Mouse (Mus musculus): ENCODE results near the gene Mettl6.
A peak's percentile ranks its signal among the peaks of the same experiment; 100 is the strongest.

The Mettl6 gene

DNA sequence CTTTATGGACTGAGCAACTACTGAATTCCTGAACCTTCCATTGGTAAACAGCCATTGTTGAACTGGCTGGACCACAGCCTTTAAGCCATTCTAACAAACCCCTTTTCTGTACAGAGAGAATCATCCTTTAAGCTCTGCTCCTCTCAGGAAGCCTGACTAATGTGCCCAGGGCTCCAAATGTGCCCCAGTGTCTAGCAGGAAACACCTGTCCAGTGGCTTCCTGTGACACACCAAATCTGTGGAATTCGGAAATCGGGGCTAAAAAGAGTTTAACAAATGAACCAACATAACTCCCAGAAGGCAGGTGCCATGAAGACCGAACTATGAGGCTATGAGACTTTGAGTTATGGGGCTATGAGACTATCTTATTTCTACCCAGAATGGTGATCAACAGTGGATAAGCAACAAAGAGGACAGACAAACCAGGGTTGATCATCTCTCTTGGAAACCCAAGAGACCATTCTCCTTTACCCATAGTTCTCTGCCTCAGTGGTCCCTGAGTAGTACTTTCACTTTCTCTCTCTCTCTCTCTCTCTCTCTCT lies 63.0 kb downstream of the Mettl6 start:
- DNase-seq: peak; percentile 97

DNA sequence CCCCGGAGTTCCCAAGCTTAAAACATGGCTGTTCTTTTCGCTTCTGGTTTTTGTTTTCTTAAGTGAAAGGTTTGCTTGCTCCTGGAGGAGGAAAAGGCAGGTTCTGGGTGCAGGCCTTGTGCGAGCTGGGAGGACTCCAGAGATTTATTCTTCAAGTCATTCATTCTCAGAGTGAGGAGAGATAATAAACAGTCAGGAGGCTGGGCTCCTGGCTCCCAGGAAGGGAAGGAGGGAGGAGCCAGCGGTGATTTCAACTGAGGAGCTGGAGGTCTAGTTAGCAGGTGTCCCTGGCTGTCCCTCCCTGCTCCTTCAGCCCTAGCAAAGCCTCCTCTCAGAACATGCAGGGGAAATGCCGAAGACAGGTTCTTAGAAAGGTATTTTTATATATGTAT lies 65.8 kb downstream of the Mettl6 start:
- no peak for DNase-seq

DNA sequence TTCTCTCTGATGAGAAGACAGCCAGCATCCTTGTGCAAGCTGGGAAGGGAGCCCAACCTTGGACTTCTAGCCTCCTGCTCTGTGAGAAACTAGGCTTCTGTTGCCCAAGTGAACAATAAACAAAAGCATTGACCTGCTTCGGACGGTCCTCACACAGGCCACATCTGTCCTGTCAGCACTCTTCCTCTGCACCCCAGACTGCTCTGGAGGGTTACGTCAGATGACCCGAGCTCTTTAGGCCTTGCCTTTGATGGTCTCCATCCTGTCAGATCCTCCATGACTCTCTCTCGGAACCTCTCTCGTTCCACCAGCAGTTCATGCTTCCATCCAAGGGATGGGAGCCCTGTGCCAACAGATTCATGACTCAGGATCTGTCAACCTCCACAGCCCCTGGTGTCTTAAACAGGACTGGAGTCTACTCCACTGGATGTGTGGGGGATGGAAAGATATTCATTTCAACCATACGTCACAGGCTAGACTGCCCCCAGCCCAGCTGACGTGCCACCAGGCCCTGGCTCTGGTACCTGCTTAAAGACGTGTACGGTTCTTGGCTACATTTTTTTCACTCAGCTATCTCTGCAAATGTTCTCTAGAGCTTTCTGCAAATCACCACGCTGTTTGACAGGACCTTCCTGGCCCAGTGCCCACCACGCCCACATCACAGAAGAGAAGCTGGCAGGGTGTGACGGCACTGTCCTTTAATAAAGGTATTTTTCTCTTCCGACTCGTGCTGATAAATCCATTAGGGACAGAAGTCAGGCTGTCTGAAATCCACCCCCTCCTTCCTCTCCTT lies 66.4 kb downstream of the Mettl6 start:
- DNase-seq: peak; percentile 98

All from heart, adult 11 months (tissue).